Mouse (Mus musculus): ENCODE results near the gene Ephb1. TPM values are rescaled to one million over a fixed set of nuclear protein-coding genes. Genes with fewer than 3 reads are reported as not detected.

The Ephb1 gene
- polyA plus RNA-seq, 1 experiment = 2.7 TPM

DNA sequence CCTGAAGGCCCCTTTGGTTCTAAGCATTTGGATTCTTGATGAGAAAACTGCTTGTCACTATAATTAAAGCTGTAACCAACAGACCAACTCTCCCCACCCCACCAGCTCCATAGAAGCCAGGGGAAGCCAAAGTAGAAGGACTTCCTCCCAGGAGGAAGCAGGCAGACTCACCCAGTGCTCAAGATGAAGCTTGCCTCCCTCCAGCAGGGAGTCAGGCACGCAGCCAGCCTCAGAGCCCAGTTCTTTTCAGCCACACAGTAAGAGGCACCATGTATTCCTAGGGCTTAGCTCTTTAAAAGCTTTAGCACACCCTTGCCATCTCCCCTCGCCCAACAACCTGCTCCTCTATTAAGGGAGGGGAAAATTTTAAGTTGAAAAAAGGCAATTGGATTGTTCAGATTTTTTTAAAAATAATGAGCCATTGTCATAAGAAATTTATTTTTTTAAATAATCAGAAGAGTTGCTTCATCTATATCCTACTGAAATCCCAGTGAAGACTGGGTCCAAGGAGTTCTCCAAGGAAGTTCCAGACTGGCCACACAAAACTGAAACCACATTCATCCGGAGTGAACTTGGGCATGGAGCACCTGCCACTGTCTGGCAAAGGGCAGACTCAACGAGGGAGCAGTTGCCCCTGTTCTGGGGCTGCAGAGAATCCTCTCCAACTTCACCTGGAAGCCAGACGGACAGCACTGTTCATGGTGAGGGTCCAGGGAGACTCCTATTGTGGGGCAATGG is 81.6 kb downstream of the Ephb1 start:
- Histone ChIP-seq H3K4me3 (ENCODE audit: insufficient read depth, low read depth, low read length) (no peak overlapping the region), H3K27me3 (replicated peaks; ENCODE audit: control insufficient read depth, insufficient read depth, low read length) (no peaks in the 10 kb centered on the region), H3K27ac (ENCODE audit: insufficient read depth, low read depth, low read length) (no peak overlapping the region), H3K36me3 (ENCODE audit: control insufficient read depth, insufficient read depth, low read length) (no peaks in the 10 kb centered on the region), H3K4me1 (ENCODE audit: control insufficient read depth, insufficient read depth, low read length) (no peaks in the 10 kb centered on the region; the same call in 1 of the 2 replicates)
- peak; percentile 15 for DNase-seq
- WGBS = 67% methylated on average over 5 of the region's 5 CpGs
- no peak for TF ChIP-seq POLR2A (IDR thresholded peaks at IDR 0.05; ENCODE audit: low read depth, low read length)

DNA sequence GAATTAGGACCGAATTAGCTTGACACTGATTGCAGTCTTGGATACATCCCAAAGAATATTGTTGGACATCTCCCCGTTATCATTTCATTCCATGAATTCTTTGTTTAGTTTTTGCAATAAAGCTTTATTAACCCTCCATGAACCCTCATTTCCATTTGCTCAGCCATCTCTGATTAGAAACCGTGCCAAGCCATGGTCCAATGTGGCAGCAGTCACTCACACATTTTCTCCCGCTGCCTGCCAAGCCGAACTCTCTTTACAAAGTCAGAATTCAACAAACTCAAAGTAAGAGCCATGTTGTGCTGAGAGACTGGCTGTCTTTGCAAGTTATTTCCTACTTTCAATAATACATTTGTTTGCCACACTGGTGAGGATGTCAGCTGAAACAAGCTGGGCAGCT is 84.0 kb downstream of the Ephb1 start:
- TF ChIP-seq POLR2A (IDR thresholded peaks at IDR 0.05; ENCODE audit: low read depth, low read length) (no peak), CTCF (conservative IDR thresholded peaks at IDR 0.05; ENCODE audit: insufficient read depth, insufficient read length, low read depth, low read length) (no peak)
- Histone ChIP-seq H3K4me1 (ENCODE audit: control insufficient read depth, insufficient read depth, low read length) (no peaks in the 10 kb centered on the region; the same call in 1 of the 2 replicates), H3K4me3 (ENCODE audit: insufficient read depth, low read depth, low read length) (no peak overlapping the region), H3K27me3 (replicated peaks; ENCODE audit: control insufficient read depth, insufficient read depth, low read length) (no peaks in the 10 kb centered on the region), H3K36me3 (ENCODE audit: control insufficient read depth, insufficient read depth, low read length) (no peaks in the 10 kb centered on the region), H3K27ac (ENCODE audit: insufficient read depth, low read depth, low read length) (no peak overlapping the region)
- no peak for DNase-seq
- 76% methylated on average over 5 of the region's 5 CpGs for WGBS

GRCm38 (mm10) chr9:102267311-102268027 is 87.0 kb downstream of the Ephb1 start:
- TF ChIP-seq POLR2A (IDR thresholded peaks at IDR 0.05; ENCODE audit: low read depth, low read length) (no peak), CTCF (conservative IDR thresholded peaks at IDR 0.05; ENCODE audit: insufficient read depth, insufficient read length, low read depth, low read length) (no peak)
- DNase-seq = peak; percentile 29
- no peaks in the 10 kb centered on the region for H3K27me3 ChIP-seq (replicated peaks; ENCODE audit: control insufficient read depth, insufficient read depth, low read length)
- peak overlapping the region; percentile 16; the same call in 1 of the 2 replicates for H3K4me3 ChIP-seq (ENCODE audit: insufficient read depth, low read depth, low read length)
- 13% methylated on average over 18 of the region's 18 CpGs for WGBS
- no peaks in the 10 kb centered on the region for H3K36me3 ChIP-seq (ENCODE audit: control insufficient read depth, insufficient read depth, low read length)
- H3K27ac ChIP-seq (ENCODE audit: insufficient read depth, low read depth, low read length) = no peak overlapping the region
- H3K4me1 ChIP-seq (ENCODE audit: control insufficient read depth, insufficient read depth, low read length) = no peaks in the 10 kb centered on the region

DNA sequence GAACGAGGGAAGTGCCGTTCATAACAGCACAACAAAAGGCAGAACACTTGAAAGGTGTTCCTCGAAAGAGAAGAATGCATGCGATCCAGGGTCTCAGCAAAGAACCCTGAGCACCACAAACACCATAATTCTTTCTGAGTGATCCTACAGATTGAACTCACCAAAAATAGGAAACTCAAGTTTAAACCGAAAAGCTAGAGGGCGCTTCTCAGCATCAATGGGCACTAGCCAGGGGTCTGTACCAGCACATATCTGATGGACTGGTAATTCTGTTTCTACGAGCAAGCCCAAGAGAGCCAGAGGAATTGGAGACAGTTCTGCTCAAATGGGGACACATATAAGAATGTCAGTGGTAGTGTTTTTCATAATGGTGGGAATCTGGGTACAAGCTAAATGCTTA is 90.7 kb downstream of the Ephb1 start:
- no peak for DNase-seq
- Histone ChIP-seq H3K4me1 (ENCODE audit: control insufficient read depth, insufficient read depth, low read length) (no peaks in the 10 kb centered on the region), H3K4me3 (ENCODE audit: insufficient read depth, low read depth, low read length) (no peak overlapping the region), H3K27ac (ENCODE audit: insufficient read depth, low read depth, low read length) (no peak overlapping the region), H3K36me3 (ENCODE audit: control insufficient read depth, insufficient read depth, low read length) (no peaks in the 10 kb centered on the region), H3K27me3 (replicated peaks; ENCODE audit: control insufficient read depth, insufficient read depth, low read length) (no peaks in the 10 kb centered on the region)
- TF ChIP-seq CTCF (conservative IDR thresholded peaks at IDR 0.05; ENCODE audit: insufficient read depth, insufficient read length, low read depth, low read length) = no peak
- no peak for TF ChIP-seq POLR2A (IDR thresholded peaks at IDR 0.05; ENCODE audit: low read depth, low read length)
- WGBS = 53% methylated on average over 7 of the region's 7 CpGs

DNA sequence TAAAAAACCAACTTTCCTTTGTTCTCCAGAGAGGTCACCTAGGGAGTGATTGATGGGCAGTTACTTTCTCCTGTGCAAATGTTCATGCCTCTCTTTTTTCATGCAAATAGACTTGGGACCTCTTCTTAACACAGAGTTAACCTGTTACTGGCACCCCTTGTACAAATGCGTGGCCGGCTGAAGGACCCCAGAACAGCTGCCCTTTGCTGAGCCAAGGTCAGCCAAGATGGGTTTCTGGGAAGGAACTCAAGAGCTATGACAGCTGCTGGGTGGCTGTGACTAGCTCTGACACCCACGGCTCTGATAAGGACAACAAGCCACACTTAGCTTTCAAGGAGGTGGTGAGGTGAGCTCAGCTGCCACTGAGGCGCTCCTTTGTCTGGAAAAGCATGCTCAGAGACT is 92.4 kb downstream of the Ephb1 start:
- WGBS = 53% methylated on average over 4 of the region's 4 CpGs
- H3K4me1 ChIP-seq (ENCODE audit: control insufficient read depth, insufficient read depth, low read length) = no peaks in the 10 kb centered on the region
- H3K36me3 ChIP-seq (ENCODE audit: control insufficient read depth, insufficient read depth, low read length) = no peaks in the 10 kb centered on the region
- H3K27ac ChIP-seq (ENCODE audit: insufficient read depth, low read depth, low read length) = no peak overlapping the region
- no peaks in the 10 kb centered on the region for H3K27me3 ChIP-seq (replicated peaks; ENCODE audit: control insufficient read depth, insufficient read depth, low read length)
- no peak for DNase-seq
- H3K4me3 ChIP-seq (ENCODE audit: insufficient read depth, low read depth, low read length) = no peak overlapping the region
- TF ChIP-seq CTCF (conservative IDR thresholded peaks at IDR 0.05; ENCODE audit: insufficient read depth, insufficient read length, low read depth, low read length) (no peak), POLR2A (IDR thresholded peaks at IDR 0.05; ENCODE audit: low read depth, low read length) (no peak)

GRCm38 (mm10) chr9:102261511-102261910 is 93.0 kb downstream of the Ephb1 start:
- H3K36me3 ChIP-seq (ENCODE audit: control insufficient read depth, insufficient read depth, low read length) = no peaks in the 10 kb centered on the region
- H3K27ac ChIP-seq (ENCODE audit: insufficient read depth, low read depth, low read length) = no peak overlapping the region
- no peaks in the 10 kb centered on the region for H3K4me1 ChIP-seq (ENCODE audit: control insufficient read depth, insufficient read depth, low read length)
- H3K4me3 ChIP-seq (ENCODE audit: insufficient read depth, low read depth, low read length) = no peak overlapping the region
- TF ChIP-seq CTCF (conservative IDR thresholded peaks at IDR 0.05; ENCODE audit: insufficient read depth, insufficient read length, low read depth, low read length) (no peak), POLR2A (IDR thresholded peaks at IDR 0.05; ENCODE audit: low read depth, low read length) (no peak)
- DNase-seq = no peak
- H3K27me3 ChIP-seq (replicated peaks; ENCODE audit: control insufficient read depth, insufficient read depth, low read length) = no peaks in the 10 kb centered on the region
- WGBS = 55% methylated on average over 9 of the region's 9 CpGs

DNA sequence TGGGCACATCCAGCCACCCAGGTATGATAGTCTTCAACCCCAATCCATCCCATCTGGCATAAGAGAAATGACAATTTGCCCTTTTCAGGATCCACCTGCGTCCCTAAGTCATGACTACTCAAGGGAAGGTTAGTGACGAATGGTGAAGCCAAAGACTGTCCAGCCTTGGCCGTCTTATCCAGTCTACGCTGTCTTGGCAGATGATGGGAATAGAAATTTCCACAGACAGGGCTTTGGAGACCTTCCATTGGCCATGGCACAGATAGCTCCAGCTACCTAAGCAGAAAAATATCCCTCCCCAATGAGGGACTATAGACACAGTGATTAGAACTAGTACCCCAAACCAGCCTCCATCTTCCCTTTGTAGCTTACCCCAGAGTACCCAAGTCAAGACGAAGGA is 98.1 kb downstream of the Ephb1 start:
- no peaks in the 10 kb centered on the region for H3K4me1 ChIP-seq (ENCODE audit: control insufficient read depth, insufficient read depth, low read length)
- no peaks in the 10 kb centered on the region for H3K36me3 ChIP-seq (ENCODE audit: control insufficient read depth, insufficient read depth, low read length)
- H3K27ac ChIP-seq (ENCODE audit: insufficient read depth, low read depth, low read length) = no peak overlapping the region
- H3K4me3 ChIP-seq (ENCODE audit: insufficient read depth, low read depth, low read length) = no peak overlapping the region
- no peak for DNase-seq
- WGBS = 92% methylated on average over 5 of the region's 5 CpGs
- TF ChIP-seq POLR2A (IDR thresholded peaks at IDR 0.05; ENCODE audit: low read depth, low read length) = no peak
- TF ChIP-seq CTCF (conservative IDR thresholded peaks at IDR 0.05; ENCODE audit: insufficient read depth, insufficient read length, low read depth, low read length) = no peak
- H3K27me3 ChIP-seq (replicated peaks; ENCODE audit: control insufficient read depth, insufficient read depth, low read length) = no peaks in the 10 kb centered on the region
